Mouse (Mus musculus) forebrain, embryonic 10.5 days (tissue): ENCODE results near the gene Crebl2. TPM values are rescaled to one million over a fixed set of nuclear protein-coding genes. Genes with fewer than 3 reads are reported as not detected.

Experiments used
- DNase-seq: peaks from one replicate; pipeline ENCODE4 v3.0.0-alpha.2; 2017; ENCODE audit warnings: low spot score; ENCODE audit errors: extremely low spot score
- H3K27ac ChIP-seq: fragments of 300-500 bp; sonication (generic); 2 replicates; pipeline ENCODE4 v1.5.1; 2016; ENCODE audit warnings: mild to moderate bottlenecking
- H3K27me3 ChIP-seq: fragments of 300-500 bp; sonication (generic); 2 replicates; pipeline ENCODE4 v1.6.1; 2016; ENCODE audit warnings: mild to moderate bottlenecking; ENCODE audit not compliant: poor library complexity, severe bottlenecking
- H3K36me3 ChIP-seq: fragments of 300-500 bp; sonication (generic); replicated peaks from 2 replicates; pipeline ENCODE4 v1.6.1; 2016; ENCODE audit warnings: mild to moderate bottlenecking, moderate library complexity
- H3K4me1 ChIP-seq: fragments of 300-500 bp; sonication (generic); 2 replicates; pipeline ENCODE4 v1.6.1; 2016
- H3K4me3 ChIP-seq: fragments of 300-500 bp; sonication (generic); 2 replicates; pipeline ENCODE4 v1.5.1; 2016; ENCODE audit warnings: mild to moderate bottlenecking, moderate library complexity
- H3K9me3 ChIP-seq: fragments of 300-500 bp; sonication (generic); 2 replicates; pipeline ENCODE4 v1.6.1; 2016; ENCODE audit warnings: mild to moderate bottlenecking, moderate library complexity
- WGBS: fragments of 180-500 bp; shearing (Covaris S2); methylation state at CpG from one replicate; pipeline ENCODE4 v1.1.7; 2016; 5-methylcytosine and 5-hydroxymethylcytosine counted together
- polyA plus RNA-seq: library from polyadenylated mRNA; unstranded; fragments of >200 nt; fragmentation: Nextera tagmentation; extraction: Ambion mirVana; gene quantifications from 2 replicates; pipeline ENCODE4 v1.2.1, GENCODE M21; 2016

Crebl2 gene
- polyA plus RNA-seq, 1 experiment from 2014 or later: 0.86 TPM

GRCm38 (mm10) chr6:134886475-134886874 is 56.5 kb downstream of the Crebl2 start:
- WGBS: 87% methylated on average over 8 of the region's 8 CpGs
- Histone ChIP-seq H3K27ac (peak overlapping the region; percentile 89), H3K9me3 (no peaks in the 10 kb centered on the region), H3K36me3 (peaks cover 38% of the 10 kb centered on the region), H3K4me1 (peaks cover 56% of the 10 kb centered on the region), H3K4me3 (peak overlapping the region; percentile 66), H3K27me3 (no peaks in the 10 kb centered on the region)
- DNase-seq: no peak

- H3K27ac ChIP-seq: peak overlapping the region; percentile 89
- H3K4me3 ChIP-seq: peak overlapping the region; percentile 66
- peaks cover 33% of the 10 kb centered on the region for H3K36me3 ChIP-seq
- H3K27me3 ChIP-seq: no peaks in the 10 kb centered on the region
- DNase-seq: no peak
- H3K9me3 ChIP-seq: no peaks in the 10 kb centered on the region
- H3K4me1 ChIP-seq: peaks cover 54% of the 10 kb centered on the region
- WGBS: 34% methylated on average over 5 of the region's 5 CpGs
Observed at GRCm38 (mm10) chr6:134887008-134887407, 57.1 kb downstream of the Crebl2 start.

- DNase-seq: peak; percentile 90
- Histone ChIP-seq H3K4me1 (peaks cover 54% of the 10 kb centered on the region), H3K36me3 (peaks cover 24% of the 10 kb centered on the region), H3K4me3 (peak overlapping the region; percentile 66), H3K27ac (peak overlapping the region; percentile 89), H3K27me3 (no peaks in the 10 kb centered on the region), H3K9me3 (no peaks in the 10 kb centered on the region)
- under 1% methylated on average over 10 of the region's 10 CpGs for WGBS
Observed at GRCm38 (mm10) chr6:134887711-134888449, 57.9 kb downstream of the Crebl2 start.

GRCm38 (mm10) chr6:134888563-134889017 is 58.6 kb downstream of the Crebl2 start:
- H3K9me3 ChIP-seq: no peaks in the 10 kb centered on the region
- peaks cover 54% of the 10 kb centered on the region for H3K4me1 ChIP-seq
- H3K27me3 ChIP-seq: no peaks in the 10 kb centered on the region
- H3K27ac ChIP-seq: peak overlapping the region; percentile 89
- peaks cover 19% of the 10 kb centered on the region for H3K36me3 ChIP-seq
- peak; percentile 69 for DNase-seq
- under 1% methylated on average over 4 of the region's 4 CpGs for WGBS
- peak overlapping the region; percentile 66 for H3K4me3 ChIP-seq

- no peaks in the 10 kb centered on the region for H3K27me3 ChIP-seq
- peaks cover 54% of the 10 kb centered on the region for H3K4me1 ChIP-seq
- WGBS: 91% methylated on average over 1 of the region's 1 CpGs
- H3K9me3 ChIP-seq: no peaks in the 10 kb centered on the region
- no peak overlapping the region for H3K4me3 ChIP-seq
- peaks cover 8% of the 10 kb centered on the region for H3K36me3 ChIP-seq
- H3K27ac ChIP-seq: peak overlapping the region; percentile 89; the same call in 1 of the 2 replicates
- DNase-seq: no peak
Observed at GRCm38 (mm10) chr6:134889763-134890162, 59.8 kb downstream of the Crebl2 start.

GRCm38 (mm10) chr6:134890436-134890835 is 60.5 kb downstream of the Crebl2 start:
- no peak for DNase-seq
- no peaks in the 10 kb centered on the region for H3K9me3 ChIP-seq
- no peak overlapping the region for H3K4me3 ChIP-seq
- peaks cover 3% of the 10 kb centered on the region for H3K36me3 ChIP-seq
- no peaks in the 10 kb centered on the region for H3K27me3 ChIP-seq
- WGBS: 79% methylated on average over 7 of the region's 7 CpGs
- peaks cover 48% of the 10 kb centered on the region for H3K4me1 ChIP-seq
- H3K27ac ChIP-seq: 0 out of 2 replicates have a peak overlapping the region, but pooled peaks have one; percentile 26

GRCm38 (mm10) chr6:134896570-134897436 is 66.8 kb downstream of the Crebl2 start:
- Histone ChIP-seq H3K36me3 (no peaks in the 10 kb centered on the region; the same call in none of the 2 replicates), H3K9me3 (no peaks in the 10 kb centered on the region), H3K4me3 (peak overlapping the region; percentile 59), H3K4me1 (peaks cover 35% of the 10 kb centered on the region), H3K27me3 (no peaks in the 10 kb centered on the region), H3K27ac (peak overlapping the region; percentile 99)
- 65% methylated on average over 15 of the region's 15 CpGs for WGBS
- no peak for DNase-seq

GRCm38 (mm10) chr6:134897443-134898094 is 67.6 kb downstream of the Crebl2 start:
- Histone ChIP-seq H3K9me3 (no peaks in the 10 kb centered on the region), H3K4me3 (peak overlapping the region; percentile 59), H3K27ac (peak overlapping the region; percentile 99), H3K4me1 (peaks cover 35% of the 10 kb centered on the region), H3K36me3 (no peaks in the 10 kb centered on the region; the same call in none of the 2 replicates), H3K27me3 (no peaks in the 10 kb centered on the region)
- DNase-seq: peak; percentile 98
- 1% methylated on average over 38 of the region's 38 CpGs for WGBS

- Histone ChIP-seq H3K27ac (peak within 1 kb of the TSS; percentile 99), H3K27me3 (no peaks in the 10 kb centered on the region), H3K4me1 (peaks cover 35% of the 10 kb centered on the region), H3K9me3 (no peaks in the 10 kb centered on the region), H3K36me3 (no peaks in the 10 kb centered on the region; the same call in none of the 2 replicates), H3K4me3 (peak within 1 kb of the TSS; percentile 59)
- DNase-seq: peak; percentile 94
- under 1% methylated on average over 51 of the region's 51 CpGs for WGBS
Observed at GRCm38 (mm10) chr6:134898095-134898965, 68.4 kb downstream of the Crebl2 start, which contains the start of gene Gpr19. Gene Gpr19, minus strand, starts transcription at chr6:134898578.

- no peak overlapping the region for H3K4me3 ChIP-seq
Observed at GRCm38 (mm10) chr6:134903368-134903767, 73.4 kb downstream of the Crebl2 start.

More at GRCm38 (mm10) chr6:134903368-134903767, 73.4 kb downstream of the Crebl2 start:
- 85% methylated on average over 4 of the region's 4 CpGs for WGBS
- H3K27ac ChIP-seq: no peak overlapping the region
- H3K9me3 ChIP-seq: peaks cover 4% of the 10 kb centered on the region; the same call in 1 of the 2 replicates
- H3K4me1 ChIP-seq: peaks cover 15% of the 10 kb centered on the region
- H3K27me3 ChIP-seq: no peaks in the 10 kb centered on the region
- H3K36me3 ChIP-seq: no peaks in the 10 kb centered on the region
- no peak for DNase-seq
